26 mouse cellular contexts compared by ENCODE assay signal in the genomic region with DNA sequence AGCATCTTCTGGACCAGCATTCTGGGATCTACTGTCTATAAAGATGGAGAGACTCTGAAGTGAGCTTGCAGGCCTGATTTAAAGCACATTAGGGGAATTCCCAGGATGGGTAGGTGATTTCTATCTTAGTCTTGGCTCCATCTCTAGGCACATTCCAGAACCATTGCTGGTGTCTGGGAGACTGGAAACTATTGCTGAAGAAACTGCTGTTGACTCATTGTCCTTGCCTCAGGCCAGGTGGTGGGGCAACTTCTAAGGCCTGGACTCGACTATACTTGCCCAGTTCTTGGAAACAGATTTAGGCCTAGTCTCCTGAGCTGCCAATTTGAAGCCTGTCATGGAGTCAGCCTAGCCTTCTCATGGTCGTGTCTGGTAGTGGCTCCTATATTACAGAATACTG.
"Had no signal": no experiment of that assay in that cellular context is flagged by ENCODE, and none has a peak within 500 bp of the region (broad histone marks: within the 10 kb centered on the region; RNA-seq: fewer than 3 reads in every experiment).

No protein-coding gene starts in this region.

- H3K27ac ChIP-seq: gastrocnemius, adult 2 months; heart, embryonic 13.5 days; heart, embryonic 15.5 days; hindbrain, embryonic 13.5 days; intestine, embryonic 15.5 days; layer of hippocampus, adult 2 months; left cerebral cortex, adult 2 months; limb, embryonic 10.5 days; limb, embryonic 12.5 days; liver, embryonic 13.5 days had no signal

- DNase-seq: gastrocnemius, adult 2 months; gastrocnemius, postnatal 10 days; gastrocnemius, postnatal 25 days; heart, adult 18-20 months; heart, postnatal 14 days; heart, postnatal 36 days; kidney, adult 18-20 months; kidney, adult 8-10 months; kidney, postnatal 10 days; kidney, postnatal 25 days; kidney, postnatal 4 days; liver; liver, embryonic 13.5 days had no signal

- H3K36me3 ChIP-seq: heart, embryonic 13.5 days; heart, embryonic 15.5 days; hindbrain, embryonic 13.5 days; intestine, embryonic 15.5 days; limb, embryonic 10.5 days; limb, embryonic 12.5 days; liver, embryonic 13.5 days had no signal

- H3K4me1 ChIP-seq: heart, embryonic 13.5 days; heart, embryonic 15.5 days; hindbrain, embryonic 13.5 days; intestine, embryonic 15.5 days; limb, embryonic 10.5 days; limb, embryonic 12.5 days; liver, embryonic 13.5 days had no signal

- H3K9me3 ChIP-seq: heart, embryonic 13.5 days; heart, embryonic 15.5 days; hindbrain, embryonic 13.5 days; intestine, embryonic 15.5 days; limb, embryonic 10.5 days; limb, embryonic 12.5 days; liver, embryonic 13.5 days had no signal

- H3K9ac ChIP-seq: heart, embryonic 13.5 days; heart, embryonic 15.5 days; hindbrain, embryonic 13.5 days; intestine, embryonic 15.5 days; limb, embryonic 12.5 days; liver, embryonic 13.5 days had no signal

- H3K4me2 ChIP-seq: heart, embryonic 11.5 days; heart, embryonic 13.5 days; heart, embryonic 15.5 days; hindbrain, embryonic 13.5 days; intestine, embryonic 15.5 days; limb, embryonic 12.5 days; liver, embryonic 11.5 days; liver, embryonic 13.5 days had no signal

- H3K4me3 ChIP-seq: gastrocnemius, adult 2 months; heart, embryonic 13.5 days; heart, embryonic 15.5 days; hindbrain, embryonic 13.5 days; intestine, embryonic 15.5 days; layer of hippocampus, adult 2 months; left cerebral cortex, adult 2 months; limb, embryonic 10.5 days; limb, embryonic 12.5 days; liver, embryonic 13.5 days had no signal

- H3K27me3 ChIP-seq: hindbrain, embryonic 13.5 days; intestine, embryonic 15.5 days; liver, embryonic 13.5 days had no signal

- ATAC-seq: hindbrain, embryonic 16.5 days; inflammation-experienced regulatory T-cells, adult 6 months; intestine, embryonic 15.5 days; intestine, postnatal 0 days had no signal
